Mouse (Mus musculus): ENCODE data around the gene Eif2ak2. TPM values are rescaled to one million over a fixed set of nuclear protein-coding genes. Genes with fewer than 3 reads are reported as not detected.

The Eif2ak2 gene
- total RNA-seq (2014; fragmentation: Nextera tagmentation) (30.1 and 37.5 TPM in 2 replicates), total RNA-seq (2017) (54.7 and 66.3 TPM in 2 replicates)

DNA sequence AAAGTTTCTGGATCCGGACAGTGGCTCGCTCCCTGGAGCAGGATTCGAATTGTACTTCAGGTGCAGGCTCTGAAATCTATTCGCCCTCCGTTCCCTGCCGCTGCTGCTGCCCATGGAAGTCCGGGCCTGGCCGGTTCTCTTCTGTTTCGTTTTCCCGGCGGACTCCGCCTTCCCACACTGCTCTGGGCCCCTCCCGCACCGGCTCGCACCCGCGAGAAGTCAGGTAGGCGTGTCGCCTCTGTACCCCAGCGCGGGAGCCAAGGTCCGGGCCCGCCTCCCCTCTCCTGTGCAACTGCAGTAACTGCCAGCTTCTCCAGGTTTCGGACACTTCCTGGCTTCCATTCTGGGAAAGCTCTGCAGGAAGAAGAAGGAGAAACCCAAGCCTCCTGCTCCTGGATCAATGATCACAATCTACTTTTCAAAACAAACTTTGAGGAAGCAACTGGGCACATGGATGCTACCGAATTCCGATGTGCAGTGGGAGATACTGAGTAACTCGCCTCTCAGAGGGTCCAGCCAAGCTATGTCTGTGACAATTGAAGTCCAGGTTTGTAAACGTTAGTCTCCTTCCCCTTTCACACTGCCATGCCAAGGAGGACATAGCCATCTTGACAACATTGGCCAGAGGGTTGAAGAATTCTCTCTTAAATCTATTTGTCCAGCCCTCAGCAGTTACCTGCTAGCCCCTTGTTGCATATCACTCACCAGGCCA lies at the start of gene Eif2ak2:
Gene Eif2ak2, minus strand, starts transcription at position 173 of the 712 bp plus-strand sequence.
- ATAC-seq (replicated peaks; ENCODE audit: low FRiP score, low TSS enrichment, poor library complexity, severe bottlenecking), result peak; percentile 98

DNA sequence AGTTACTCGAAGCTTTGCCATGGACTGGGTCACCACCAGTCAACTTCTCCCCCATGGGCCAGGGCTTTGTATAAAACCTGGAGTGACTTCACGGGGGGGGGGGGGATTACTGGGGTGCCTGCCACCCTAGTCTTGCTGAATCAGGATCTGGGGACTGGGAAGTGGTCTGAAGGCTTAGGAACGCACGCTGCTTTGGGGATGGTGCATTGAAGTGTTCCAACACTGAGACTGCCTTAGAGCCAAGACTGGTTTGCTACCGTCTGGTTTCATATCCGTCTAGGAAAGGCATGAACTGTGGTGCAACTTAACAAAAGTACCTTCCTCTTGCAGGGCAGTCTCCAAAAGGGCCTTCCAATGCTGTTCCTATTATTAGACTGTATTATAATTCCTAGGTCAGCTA lies 35.3 kb upstream of the Eif2ak2 start:
- ATAC-seq (replicated peaks; ENCODE audit: low FRiP score, low TSS enrichment, poor library complexity, severe bottlenecking), result no peak

DNA sequence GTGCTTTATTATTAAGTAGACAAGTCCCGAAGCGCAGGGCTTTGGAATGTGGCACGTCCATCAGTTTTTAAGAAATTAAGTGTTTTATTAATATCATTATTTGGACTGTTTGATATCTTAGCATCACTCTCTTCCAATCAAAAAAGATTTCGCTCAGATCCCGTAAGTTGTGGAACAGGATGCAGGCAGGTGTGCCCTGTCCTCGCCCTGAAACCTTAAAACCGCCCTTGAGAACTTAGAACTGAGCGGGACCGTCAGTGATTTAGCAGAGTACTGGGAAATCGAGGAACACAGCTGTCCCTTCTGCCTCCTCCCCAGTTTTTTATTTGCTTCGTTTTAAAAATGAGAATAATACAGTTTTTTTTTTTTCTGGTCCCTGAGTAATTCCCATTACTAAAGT lies 34.5 kb upstream of the Eif2ak2 start:
- ATAC-seq (replicated peaks; ENCODE audit: low FRiP score, low TSS enrichment, poor library complexity, severe bottlenecking), result no peak

DNA sequence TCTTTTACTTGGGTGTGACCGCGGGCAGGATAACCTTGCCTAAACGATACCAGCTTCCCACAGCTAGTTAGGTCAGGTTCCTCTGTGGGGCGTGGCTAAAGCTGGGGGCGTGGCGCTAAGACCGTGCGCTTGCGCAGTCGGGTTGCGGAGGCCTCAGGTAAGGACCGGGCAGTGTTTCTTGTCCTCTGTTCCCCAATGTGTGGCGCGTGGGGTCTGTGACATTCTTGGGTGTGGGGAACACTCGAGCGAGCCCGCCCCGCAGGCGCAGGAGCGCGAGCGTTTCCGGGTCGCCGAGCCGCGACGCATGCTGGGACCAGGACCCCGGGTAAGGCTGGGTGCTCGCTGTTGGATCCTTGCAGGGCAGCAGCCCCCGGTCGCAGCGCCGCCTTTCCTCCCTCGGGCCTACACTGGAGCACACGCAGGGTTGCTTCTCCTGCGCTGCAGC lies 34.0 kb upstream of the Eif2ak2 start, which contains the start of gene Cebpzos:
Gene Cebpzos, plus strand, starts transcription at position 132 of the 445 bp plus-strand sequence.
- ATAC-seq (replicated peaks; ENCODE audit: low FRiP score, low TSS enrichment, poor library complexity, severe bottlenecking), result peak; percentile 83

DNA sequence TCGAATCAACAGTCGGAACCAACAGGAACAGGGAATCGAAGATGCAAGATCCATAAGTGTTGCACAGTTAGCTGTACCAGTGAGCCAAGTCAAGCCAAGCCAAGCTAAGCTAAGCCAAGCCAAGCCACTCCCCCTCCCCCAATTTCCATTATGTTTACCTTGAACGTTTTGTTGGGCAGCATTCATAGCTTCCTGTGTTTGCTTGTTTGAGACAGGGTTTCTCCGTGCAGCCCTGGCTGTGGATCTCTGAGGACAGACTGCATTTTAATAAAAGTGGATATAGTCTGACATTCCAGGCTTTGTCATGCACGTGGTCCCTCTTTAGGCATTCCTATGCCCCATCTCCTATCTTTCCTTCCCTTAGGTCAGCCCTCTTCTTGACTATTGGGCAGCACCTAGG lies 33.4 kb upstream of the Eif2ak2 start:
- no peak for ATAC-seq (replicated peaks; ENCODE audit: low FRiP score, low TSS enrichment, poor library complexity, severe bottlenecking)

DNA sequence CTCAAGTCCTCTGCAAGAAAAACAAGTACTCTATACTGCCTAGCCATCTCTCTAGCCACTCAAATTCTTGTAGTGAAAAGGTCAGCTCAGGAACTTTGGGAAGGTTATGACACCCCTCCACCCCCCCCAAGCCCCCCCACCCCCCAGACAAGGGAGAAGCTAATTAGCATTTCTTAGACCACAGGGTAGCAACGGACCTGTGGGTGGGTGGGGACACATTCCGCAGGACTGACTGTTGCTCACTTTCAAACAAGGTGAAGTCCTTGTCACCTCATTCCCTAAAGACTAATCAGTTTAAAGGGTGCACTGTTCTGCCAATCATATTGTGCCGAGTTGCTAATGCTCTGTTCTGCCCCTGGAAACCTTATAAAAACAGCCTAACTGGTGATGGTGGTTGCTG lies 31.5 kb upstream of the Eif2ak2 start:
- no peak for ATAC-seq (replicated peaks; ENCODE audit: low FRiP score, low TSS enrichment, poor library complexity, severe bottlenecking)

DNA sequence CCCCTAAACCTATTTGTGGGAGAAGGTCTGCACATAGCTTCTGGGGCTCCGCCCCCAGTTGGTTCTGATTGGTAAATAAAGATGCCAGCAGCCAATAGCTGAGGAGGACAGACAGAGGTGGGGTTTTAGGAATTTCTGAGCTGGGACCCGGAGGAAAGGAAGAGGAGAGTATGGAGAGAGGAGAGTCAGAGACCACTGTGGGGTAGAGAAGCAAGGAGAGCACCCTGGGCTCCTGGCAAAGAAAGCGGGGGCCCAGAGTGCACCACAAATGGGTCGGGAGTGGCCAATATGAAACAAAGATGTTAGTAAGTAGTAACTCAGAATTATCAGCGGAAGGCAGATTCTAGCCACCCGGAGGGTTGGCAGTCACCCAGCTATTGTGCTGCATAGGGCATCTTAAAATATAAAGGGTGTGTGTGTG lies 30.5 kb upstream of the Eif2ak2 start:
- ATAC-seq (replicated peaks; ENCODE audit: low FRiP score, low TSS enrichment, poor library complexity, severe bottlenecking), result peak; percentile 69

DNA sequence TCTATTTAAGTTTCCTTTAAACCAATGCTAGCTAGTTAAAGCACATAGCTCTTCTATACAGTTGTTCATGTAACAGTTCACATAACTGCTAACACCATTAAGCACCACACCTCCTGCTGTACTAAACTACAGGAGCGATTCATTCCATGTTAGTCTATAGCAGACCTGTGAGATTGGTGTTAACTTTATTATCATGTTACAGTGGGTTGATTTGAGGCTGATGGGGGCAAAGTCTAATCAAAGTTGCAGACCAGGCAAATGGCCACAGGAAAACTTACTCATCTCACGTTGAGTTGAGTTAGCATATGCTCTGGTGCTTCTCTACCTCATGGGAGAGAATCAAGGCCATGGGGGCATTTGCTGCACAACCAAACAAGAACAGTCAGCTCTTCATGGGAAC lies 27.0 kb upstream of the Eif2ak2 start:
- ATAC-seq (replicated peaks; ENCODE audit: low FRiP score, low TSS enrichment, poor library complexity, severe bottlenecking), result no peak

DNA sequence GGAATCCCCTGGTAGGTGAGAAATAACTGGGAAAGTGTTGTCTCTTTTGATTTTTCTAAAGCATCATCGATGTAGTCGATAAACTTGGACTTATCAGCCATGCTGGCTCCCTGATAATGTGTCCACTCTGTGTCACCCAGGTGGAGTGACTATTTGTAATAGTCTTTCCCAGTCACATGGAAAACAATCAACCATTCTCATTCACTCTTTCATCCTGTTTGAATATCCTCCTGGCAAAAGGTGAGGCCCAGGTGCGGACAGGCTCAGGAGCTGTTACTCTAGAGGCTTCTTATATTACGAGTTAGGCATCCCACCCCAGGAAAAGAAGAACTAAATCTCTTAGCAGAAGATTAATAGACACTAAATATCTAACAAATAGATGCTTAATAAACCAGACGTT lies 24.5 kb upstream of the Eif2ak2 start, which contains the start of gene Sult6b1:
Gene Sult6b1, minus strand, starts transcription at position 101 of the 400 bp plus-strand sequence.
- no peak for ATAC-seq (replicated peaks; ENCODE audit: low FRiP score, low TSS enrichment, poor library complexity, severe bottlenecking)

DNA sequence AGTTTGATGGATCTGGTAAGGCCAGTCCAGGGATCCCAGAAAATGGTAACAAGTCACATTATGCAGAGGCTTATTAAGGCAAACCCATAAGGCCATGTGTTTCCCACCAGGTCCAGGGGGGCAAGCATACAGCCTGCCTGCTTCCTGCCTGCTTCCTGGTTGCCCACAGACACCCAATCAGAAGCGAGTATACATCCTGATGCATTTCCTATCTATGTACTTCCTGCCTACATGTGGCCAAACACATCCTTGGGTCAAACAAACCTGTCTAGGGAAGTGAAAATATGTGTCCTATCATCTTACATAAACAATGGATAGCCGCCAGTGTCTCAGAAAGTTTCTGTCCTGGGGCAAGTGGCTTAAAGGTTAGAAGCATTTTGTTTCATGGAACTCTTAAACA lies 20.8 kb upstream of the Eif2ak2 start:
- ATAC-seq (replicated peaks; ENCODE audit: low FRiP score, low TSS enrichment, poor library complexity, severe bottlenecking), result no peak

DNA sequence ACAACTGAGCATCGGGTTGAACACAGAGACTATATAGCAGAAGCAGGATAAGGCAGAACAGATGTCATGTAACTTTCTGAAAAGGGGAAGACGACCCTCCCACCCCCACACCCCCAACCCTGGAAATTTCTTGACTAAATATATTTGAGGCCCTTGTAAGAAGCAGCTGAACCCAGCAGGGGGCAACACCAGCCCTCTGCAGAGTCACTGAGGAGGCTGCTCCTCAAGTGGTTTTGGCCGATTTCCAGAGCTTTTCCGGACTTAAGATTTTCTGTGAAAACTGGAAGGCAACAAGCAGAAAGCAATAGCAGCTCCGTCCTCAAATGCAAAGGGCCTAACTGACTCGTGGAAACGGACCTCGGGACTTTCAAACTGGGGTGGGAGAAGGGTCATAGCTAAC lies 13.0 kb upstream of the Eif2ak2 start:
- ATAC-seq (replicated peaks; ENCODE audit: low FRiP score, low TSS enrichment, poor library complexity, severe bottlenecking), result peak; percentile 84

DNA sequence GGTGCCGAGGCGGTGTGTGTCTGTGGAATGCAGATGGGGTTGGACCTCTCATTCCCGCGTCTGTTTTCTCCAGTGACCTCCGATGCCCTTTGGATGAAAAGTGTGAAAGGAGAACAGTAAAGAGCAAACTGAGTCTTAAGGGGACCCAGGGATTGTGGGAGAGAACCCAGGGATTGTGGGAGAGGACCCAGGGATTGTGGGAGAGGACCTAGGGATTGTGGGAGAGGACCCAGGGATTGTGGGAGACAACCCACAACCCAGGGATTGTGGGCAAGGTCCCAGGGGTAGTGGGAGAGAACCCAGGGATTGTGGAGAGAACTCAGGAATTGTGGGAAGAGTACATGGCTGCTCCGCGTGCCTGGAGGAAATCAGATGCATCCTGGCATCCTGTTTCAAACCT lies 12.6 kb upstream of the Eif2ak2 start:
- ATAC-seq (replicated peaks; ENCODE audit: low FRiP score, low TSS enrichment, poor library complexity, severe bottlenecking), result no peak

DNA sequence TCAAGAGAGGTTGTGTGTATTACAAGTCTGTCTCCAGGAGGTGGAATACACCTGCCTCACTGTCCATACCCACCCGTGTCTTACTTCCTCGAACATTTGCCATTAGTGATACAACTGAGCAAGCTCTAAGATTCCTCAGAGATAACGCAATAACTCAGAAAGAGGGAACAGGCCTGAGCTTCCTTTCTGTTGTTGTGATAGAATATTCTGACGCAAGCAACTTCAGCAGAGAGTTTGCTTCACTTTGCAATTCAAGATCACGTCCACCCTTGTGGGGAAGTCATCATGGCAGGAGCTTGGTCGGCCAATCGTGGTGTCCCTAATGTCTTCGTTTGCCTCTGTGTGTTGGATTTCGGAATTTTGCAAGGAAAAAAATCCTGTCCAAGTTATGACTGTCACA lies 8.6 kb upstream of the Eif2ak2 start:
- no peak for ATAC-seq (replicated peaks; ENCODE audit: low FRiP score, low TSS enrichment, poor library complexity, severe bottlenecking)

DNA sequence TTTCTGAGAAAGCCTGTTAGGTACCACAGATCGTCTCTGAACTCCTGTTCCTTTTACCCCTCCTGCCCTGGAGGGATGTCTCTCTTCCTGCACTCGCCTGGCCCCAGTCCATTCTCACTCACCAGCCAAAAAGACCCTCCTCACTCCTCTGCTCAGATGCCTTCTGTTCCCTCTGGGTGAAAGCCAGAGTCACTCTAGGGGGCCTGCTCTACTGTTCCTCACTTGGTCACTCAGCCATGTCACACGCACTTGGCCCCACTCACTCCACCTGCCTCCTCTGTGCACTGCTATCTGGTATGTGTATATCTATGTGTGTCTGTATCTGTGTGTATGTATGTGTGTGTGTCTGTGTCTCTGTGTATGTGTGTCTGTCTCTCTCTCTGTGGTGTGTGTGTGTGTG lies 6.8 kb upstream of the Eif2ak2 start:
- peak; percentile 25; the same call in 1 of the 2 replicates for ATAC-seq (replicated peaks; ENCODE audit: low FRiP score, low TSS enrichment, poor library complexity, severe bottlenecking)

DNA sequence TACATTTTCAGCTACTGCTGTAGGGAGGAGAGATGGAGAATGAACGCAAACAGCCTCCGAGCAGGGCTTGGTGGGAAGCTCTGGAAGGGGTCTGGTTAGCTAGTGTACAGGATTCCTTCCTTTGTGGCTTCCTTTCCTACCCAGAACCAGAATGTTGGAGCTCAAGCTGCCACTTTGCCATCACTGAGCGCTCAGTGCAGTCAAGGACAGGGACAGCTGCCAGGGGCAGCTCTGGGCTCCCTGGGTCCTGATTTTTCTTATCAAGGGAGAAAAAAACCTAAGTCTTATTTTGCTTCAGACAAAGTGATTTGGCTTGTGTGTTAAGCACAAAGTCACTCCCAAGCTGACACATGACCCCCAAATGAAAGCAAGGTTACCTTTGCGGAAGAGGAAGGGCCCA lies 6.2 kb upstream of the Eif2ak2 start:
- no peak for ATAC-seq (replicated peaks; ENCODE audit: low FRiP score, low TSS enrichment, poor library complexity, severe bottlenecking)

DNA sequence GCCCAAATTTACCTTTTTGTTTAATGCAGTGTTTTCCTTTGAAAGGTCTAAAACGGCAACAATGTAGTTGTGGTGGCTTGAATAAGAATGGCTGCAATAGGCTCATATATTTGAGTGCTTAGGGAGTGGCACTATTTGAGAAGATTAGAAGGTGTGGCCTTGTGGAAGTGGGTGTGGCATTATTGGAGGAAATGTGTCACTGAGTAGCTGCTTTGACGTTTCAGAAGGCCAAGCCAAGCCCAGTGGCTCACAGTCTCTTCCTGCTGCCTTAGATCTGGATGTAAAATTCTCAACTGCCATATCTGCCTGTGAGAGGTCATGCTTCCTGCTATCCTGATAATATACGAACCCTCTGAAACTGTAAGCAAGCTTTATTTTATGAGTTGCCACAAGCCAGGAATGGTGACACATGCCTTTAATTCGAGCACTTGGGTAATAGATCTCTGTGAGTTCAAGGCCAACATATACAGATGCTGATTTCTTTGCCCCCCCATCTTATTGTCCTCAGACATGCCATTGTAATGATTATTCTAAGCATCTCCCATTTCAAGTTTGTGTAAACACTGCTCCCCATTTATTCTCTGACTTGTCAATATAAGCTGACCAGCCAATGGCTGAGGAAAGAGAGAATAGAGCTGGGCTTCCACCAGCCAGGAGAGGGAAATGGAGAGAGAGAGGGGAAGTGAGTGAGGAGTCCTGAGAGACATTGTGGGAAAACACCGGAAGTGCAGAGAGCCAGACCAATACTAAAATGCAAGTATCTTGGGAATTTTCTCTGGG lies 3.1 kb upstream of the Eif2ak2 start:
- ATAC-seq (replicated peaks; ENCODE audit: low FRiP score, low TSS enrichment, poor library complexity, severe bottlenecking), result no peak

DNA sequence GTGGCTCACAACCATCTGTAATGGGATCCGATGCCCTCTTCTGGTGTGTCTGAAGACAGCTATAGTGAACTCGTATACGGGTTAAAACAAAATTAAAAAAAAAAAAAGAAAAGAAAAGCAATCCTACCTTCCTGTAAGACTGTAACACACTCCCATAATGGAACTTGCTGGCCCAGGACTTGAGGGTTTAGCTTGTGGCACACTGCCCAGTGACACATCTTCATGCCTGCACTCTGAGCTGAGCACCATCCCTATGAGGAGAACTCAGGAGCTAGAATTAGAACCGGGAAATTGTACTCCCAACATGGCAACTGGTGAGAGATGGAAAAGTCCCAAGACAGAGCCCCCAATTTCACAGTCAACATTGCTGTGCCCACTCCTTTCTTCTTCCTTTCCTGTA lies 918 bp upstream of the Eif2ak2 start:
- no peak for ATAC-seq (replicated peaks; ENCODE audit: low FRiP score, low TSS enrichment, poor library complexity, severe bottlenecking)

DNA sequence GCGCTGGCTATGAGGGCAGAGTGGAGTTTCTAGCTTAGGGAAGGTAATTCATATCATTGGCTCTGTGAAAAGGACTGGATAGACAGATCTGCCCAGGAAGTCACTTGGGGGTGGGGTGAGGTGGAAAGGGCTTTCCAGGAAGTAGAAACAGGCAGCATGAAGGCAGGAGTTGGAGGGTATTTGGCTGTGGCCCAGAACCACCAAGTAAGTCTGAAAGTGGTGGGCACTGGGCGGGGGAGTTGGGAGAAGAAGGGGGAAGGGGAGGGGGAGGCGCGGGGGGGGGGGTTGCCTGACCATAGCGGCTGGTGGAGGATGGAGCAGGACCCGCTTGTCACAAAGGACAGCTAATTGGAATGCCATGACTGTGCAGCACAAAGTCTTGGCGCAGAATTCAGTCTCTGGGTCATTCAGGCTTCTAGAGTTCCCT lies 482 bp downstream of the Eif2ak2 start:
- ATAC-seq (replicated peaks; ENCODE audit: low FRiP score, low TSS enrichment, poor library complexity, severe bottlenecking), result peak; percentile 35

DNA sequence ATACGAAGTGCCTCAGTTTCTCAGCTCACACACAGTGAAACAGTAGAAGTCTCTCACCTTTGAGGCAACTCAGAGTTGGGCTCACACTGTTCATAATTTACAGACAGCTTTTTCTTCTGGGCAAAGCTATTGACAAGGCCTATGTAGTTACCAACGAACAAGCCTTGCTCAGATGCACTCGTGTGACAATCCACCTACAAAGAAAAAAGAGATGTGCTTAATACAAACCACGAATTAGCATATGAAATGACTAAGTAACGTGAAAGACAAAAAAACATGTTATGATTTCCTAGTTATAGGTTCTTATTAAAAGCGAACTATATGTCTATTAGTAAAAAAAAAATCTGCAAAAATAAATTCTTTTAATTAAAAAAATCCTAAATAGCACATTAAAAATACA lies 8.5 kb downstream of the Eif2ak2 start:
- ATAC-seq (replicated peaks; ENCODE audit: low FRiP score, low TSS enrichment, poor library complexity, severe bottlenecking), result no peak

DNA sequence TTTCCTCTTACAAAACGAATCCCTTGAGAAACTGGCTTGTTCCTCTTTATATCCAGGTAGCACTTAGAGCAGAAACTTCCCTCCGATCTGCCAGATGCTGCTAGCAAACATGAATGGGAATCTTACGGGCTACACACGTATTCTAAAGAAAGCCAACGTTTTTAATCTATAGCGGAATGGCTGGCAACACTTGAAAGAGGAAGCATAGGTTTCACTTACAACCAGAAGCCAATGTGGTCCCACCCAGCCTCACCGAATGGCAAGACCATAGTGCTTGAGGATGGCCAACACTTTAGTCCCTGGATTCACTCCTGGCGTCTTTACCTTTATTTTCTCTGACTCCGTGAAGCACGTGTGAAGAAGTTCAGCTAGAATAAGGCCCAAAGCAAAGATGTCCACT lies 26.1 kb downstream of the Eif2ak2 start:
- no peak for ATAC-seq (replicated peaks; ENCODE audit: low FRiP score, low TSS enrichment, poor library complexity, severe bottlenecking)

All from megakaryocyte-erythroid progenitor cell, adult 5-6 weeks (primary cell).